Mouse (Mus musculus): ENCODE data around the gene Nrip1. TPM values are rescaled to one million over a fixed set of nuclear protein-coding genes. Genes with fewer than 3 reads are reported as not detected.
"Not testable (repeated sequence)": the region's sequence is repeated elsewhere in the genome, so short reads cannot be mapped to it uniquely, and the experiment has no call there.

Gene Nrip1
- polyA plus RNA-seq, 1 experiment from 2014 or later: 38.9 TPM

GRCm38 (mm10) chr16:76406319-76406718, 32.7 kb upstream of the Nrip1 start:
- no peak overlapping the region for H3K4me2 ChIP-seq (replicated peaks)
- H3K27me3 ChIP-seq (replicated peaks): no peaks in the 10 kb centered on the region
- WGBS: 93% methylated on average over 7 of the region's 7 CpGs
- H3K27ac ChIP-seq: no peak overlapping the region
- no peaks in the 10 kb centered on the region for H3K36me3 ChIP-seq
- no peak overlapping the region for H3K4me3 ChIP-seq
- no peaks in the 10 kb centered on the region for H3K4me1 ChIP-seq
- ATAC-seq (ENCODE audit: low FRiP score, low read depth): no peak
- no peak overlapping the region for H3K9ac ChIP-seq
- H3K9me3 ChIP-seq: no peaks in the 10 kb centered on the region

- not testable (repeated sequence) for H3K4me1 ChIP-seq; H3K9ac ChIP-seq; H3K36me3 ChIP-seq; ATAC-seq (ENCODE audit: low FRiP score, low read depth); H3K9me3 ChIP-seq; H3K4me2 ChIP-seq (replicated peaks); H3K27me3 ChIP-seq (replicated peaks); H3K27ac ChIP-seq; H3K4me3 ChIP-seq
- WGBS: 92% methylated on average over 24 of the region's 24 CpGs
Observed at GRCm38 (mm10) chr16:76403305-76403704, 29.7 kb upstream of the Nrip1 start.

- Histone ChIP-seq H3K36me3 (no peaks in the 10 kb centered on the region), H3K4me1 (no peaks in the 10 kb centered on the region), H3K27me3 (replicated peaks) (no peaks in the 10 kb centered on the region), H3K9ac (no peak overlapping the region), H3K9me3 (no peaks in the 10 kb centered on the region), H3K4me3 (no peak overlapping the region), H3K27ac (no peak overlapping the region), H3K4me2 (replicated peaks) (no peak overlapping the region)
- no peak for ATAC-seq (ENCODE audit: low FRiP score, low read depth)
- 26% methylated on average over 1 of the region's 1 CpGs for WGBS
Observed at GRCm38 (mm10) chr16:76396512-76396911, 22.9 kb upstream of the Nrip1 start.

GRCm38 (mm10) chr16:76393267-76393666, 19.6 kb upstream of the Nrip1 start:
- no peak overlapping the region for H3K9ac ChIP-seq
- no peaks in the 10 kb centered on the region for H3K36me3 ChIP-seq
- WGBS: 76% methylated on average over 3 of the region's 3 CpGs
- no peaks in the 10 kb centered on the region for H3K4me1 ChIP-seq
- H3K4me3 ChIP-seq: no peak overlapping the region
- no peak for ATAC-seq (ENCODE audit: low FRiP score, low read depth)
- no peak overlapping the region for H3K27ac ChIP-seq
- no peaks in the 10 kb centered on the region for H3K27me3 ChIP-seq (replicated peaks)
- H3K4me2 ChIP-seq (replicated peaks): no peak overlapping the region
- H3K9me3 ChIP-seq: no peaks in the 10 kb centered on the region

- Histone ChIP-seq H3K9ac (no peak overlapping the region), H3K27ac (no peak overlapping the region), H3K9me3 (no peaks in the 10 kb centered on the region), H3K36me3 (no peaks in the 10 kb centered on the region), H3K27me3 (replicated peaks) (no peaks in the 10 kb centered on the region), H3K4me3 (no peak overlapping the region), H3K4me1 (no peaks in the 10 kb centered on the region), H3K4me2 (replicated peaks) (no peak overlapping the region)
- ATAC-seq (ENCODE audit: low FRiP score, low read depth): no peak
- 67% methylated on average over 5 of the region's 5 CpGs for WGBS
Observed at GRCm38 (mm10) chr16:76386496-76386895, 12.9 kb upstream of the Nrip1 start.

GRCm38 (mm10) chr16:76386071-76386470, 12.4 kb upstream of the Nrip1 start:
- H3K27ac ChIP-seq: no peak overlapping the region
- H3K9me3 ChIP-seq: no peaks in the 10 kb centered on the region
- 68% methylated on average over 4 of the region's 4 CpGs for WGBS
- no peak overlapping the region for H3K4me3 ChIP-seq
- no peaks in the 10 kb centered on the region for H3K4me1 ChIP-seq
- no peak for ATAC-seq (ENCODE audit: low FRiP score, low read depth)
- H3K27me3 ChIP-seq (replicated peaks): no peaks in the 10 kb centered on the region
- no peaks in the 10 kb centered on the region for H3K36me3 ChIP-seq
- H3K4me2 ChIP-seq (replicated peaks): no peak overlapping the region
- H3K9ac ChIP-seq: no peak overlapping the region

GRCm38 (mm10) chr16:76377211-76377610, 3.6 kb upstream of the Nrip1 start:
- no peak for ATAC-seq (ENCODE audit: low FRiP score, low read depth)
- no peaks in the 10 kb centered on the region for H3K9me3 ChIP-seq
- no peak overlapping the region for H3K4me3 ChIP-seq
- H3K4me1 ChIP-seq: no peaks in the 10 kb centered on the region
- no peaks in the 10 kb centered on the region for H3K27me3 ChIP-seq (replicated peaks)
- no peaks in the 10 kb centered on the region for H3K36me3 ChIP-seq
- no peak overlapping the region for H3K27ac ChIP-seq
- WGBS: 98% methylated on average over 3 of the region's 3 CpGs
- no peak overlapping the region for H3K9ac ChIP-seq
- H3K4me2 ChIP-seq (replicated peaks): no peak overlapping the region

- Histone ChIP-seq H3K4me2 (replicated peaks) (no peak overlapping the region), H3K27me3 (replicated peaks) (no peaks in the 10 kb centered on the region), H3K36me3 (no peaks in the 10 kb centered on the region), H3K4me3 (no peak overlapping the region), H3K9me3 (no peaks in the 10 kb centered on the region), H3K9ac (no peak overlapping the region), H3K27ac (no peak overlapping the region), H3K4me1 (peaks cover 2% of the 10 kb centered on the region; the same call in 1 of the 2 replicates)
- no peak for ATAC-seq (ENCODE audit: low FRiP score, low read depth)
- 92% methylated on average over 8 of the region's 8 CpGs for WGBS
Observed at GRCm38 (mm10) chr16:76376661-76377060, 3.0 kb upstream of the Nrip1 start.

GRCm38 (mm10) chr16:76372941-76373561, 576 bp downstream of the Nrip1 start:
- ATAC-seq (ENCODE audit: low FRiP score, low read depth): peak; percentile 91
- Histone ChIP-seq H3K4me3 (peak overlapping the region; percentile 86), H3K4me2 (replicated peaks) (peak overlapping the region; percentile 67), H3K27ac (peak overlapping the region; percentile 95), H3K4me1 (peaks cover 13% of the 10 kb centered on the region; the same call in 1 of the 2 replicates), H3K27me3 (replicated peaks) (no peaks in the 10 kb centered on the region), H3K36me3 (no peaks in the 10 kb centered on the region), H3K9me3 (no peaks in the 10 kb centered on the region), H3K9ac (peak overlapping the region; percentile 96)
- under 1% methylated on average over 66 of the region's 70 CpGs for WGBS

GRCm38 (mm10) chr16:76372045-76372940, 1.3 kb downstream of the Nrip1 start:
- Histone ChIP-seq H3K9me3 (no peaks in the 10 kb centered on the region), H3K27me3 (replicated peaks) (no peaks in the 10 kb centered on the region), H3K36me3 (no peaks in the 10 kb centered on the region), H3K9ac (peak overlapping the region; percentile 96), H3K4me2 (replicated peaks) (peak overlapping the region; percentile 67), H3K4me1 (peaks cover 13% of the 10 kb centered on the region; the same call in 1 of the 2 replicates), H3K27ac (peak overlapping the region; percentile 95), H3K4me3 (peak overlapping the region; percentile 86)
- peak; percentile 73 for ATAC-seq (ENCODE audit: low FRiP score, low read depth)
- WGBS: under 1% methylated on average over 94 of the region's 102 CpGs

GRCm38 (mm10) chr16:76371614-76371917, 2.1 kb downstream of the Nrip1 start:
- whole genome bisulfite sequencing: 4% methylated on average over 7 of the region's 7 CpGs
- Histone ChIP-seq H3K27me3 (replicated peaks) (no peaks in the 10 kb centered on the region), H3K4me1 (peaks cover 13% of the 10 kb centered on the region; the same call in 1 of the 2 replicates), H3K4me2 (replicated peaks) (peak overlapping the region; percentile 67), H3K9ac (peak overlapping the region; percentile 96), H3K36me3 (no peaks in the 10 kb centered on the region), H3K4me3 (peak overlapping the region; percentile 86), H3K9me3 (no peaks in the 10 kb centered on the region), H3K27ac (no peak overlapping the region)
- ATAC-seq (ENCODE audit: low FRiP score, low read depth): no peak

GRCm38 (mm10) chr16:76370716-76371613, 2.7 kb downstream of the Nrip1 start:
- no peaks in the 10 kb centered on the region for H3K9me3 ChIP-seq
- peak overlapping the region; percentile 86 for H3K4me3 ChIP-seq
- 42% methylated on average over 12 of the region's 12 CpGs for WGBS
- H3K27ac ChIP-seq: no peak overlapping the region
- H3K27me3 ChIP-seq (replicated peaks): no peaks in the 10 kb centered on the region
- H3K9ac ChIP-seq: peak overlapping the region; percentile 96; the same call in 1 of the 2 replicates
- ATAC-seq (ENCODE audit: low FRiP score, low read depth): no peak
- H3K4me2 ChIP-seq (replicated peaks): peak overlapping the region; percentile 67
- H3K36me3 ChIP-seq: no peaks in the 10 kb centered on the region
- H3K4me1 ChIP-seq: peaks cover 13% of the 10 kb centered on the region; the same call in 1 of the 2 replicates
